Mouse (Mus musculus): ENCODE data around the gene Acbd4. TPM values are rescaled to one million over a fixed set of nuclear protein-coding genes. Genes with fewer than 3 reads are reported as not detected.

The Acbd4 gene
- polyA plus RNA-seq, 1 experiment, result 19.4 TPM

DNA sequence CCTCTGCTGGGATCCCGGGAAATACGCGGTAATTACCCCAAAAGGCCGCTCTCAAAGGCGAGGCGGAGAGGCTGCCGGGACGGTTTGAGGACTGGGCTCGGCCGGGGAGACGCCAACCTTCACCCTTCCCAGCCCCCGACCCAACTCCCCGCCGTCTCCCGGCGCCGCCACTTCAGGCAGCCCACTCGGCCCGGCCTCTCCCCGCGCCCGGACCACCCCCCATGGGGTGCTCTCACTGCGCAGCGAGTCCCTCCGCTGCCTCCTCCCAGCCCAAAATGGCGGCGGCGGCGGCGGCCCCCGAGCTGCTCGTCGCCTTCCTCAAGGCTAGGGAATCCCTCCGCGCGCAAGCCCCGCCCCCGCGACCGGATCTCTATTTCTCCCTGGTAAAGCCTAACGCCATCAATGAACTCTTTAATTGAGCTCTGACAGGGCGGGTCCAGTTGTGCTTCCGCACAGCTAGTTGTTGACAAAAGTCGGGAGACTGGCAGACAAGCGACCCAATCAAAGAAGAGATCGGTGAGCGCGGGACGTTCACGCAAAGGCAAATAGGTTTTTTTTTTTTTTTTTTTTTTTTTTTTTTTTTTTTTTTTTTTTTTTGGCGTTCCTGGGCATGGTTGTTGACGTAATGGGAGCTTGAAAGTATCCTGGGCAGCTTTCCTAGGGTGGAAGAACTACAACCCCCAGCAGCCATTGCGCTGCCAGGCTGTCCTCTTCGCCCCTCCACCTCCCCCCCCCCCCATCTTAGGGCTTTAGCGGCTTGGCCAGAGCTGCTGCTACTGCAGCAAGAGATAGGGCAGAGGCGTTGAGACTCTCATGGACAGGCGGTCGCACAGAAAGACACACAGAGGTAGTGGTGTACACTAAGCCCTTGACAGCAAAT, 31.3 kb downstream of the Acbd4 start:
- H3K27ac ChIP-seq (ENCODE audit: insufficient read depth, low read length), result peak overlapping the region; percentile 62
- H3K4me3 ChIP-seq (ENCODE audit: low read depth, low read length), result peak overlapping the region; percentile 86
- no peak for TF ChIP-seq EP300 (IDR thresholded peaks at IDR 0.05; ENCODE audit: insufficient read depth, low read depth, low read length)
- peak; percentile 86 for TF ChIP-seq POLR2A (IDR thresholded peaks at IDR 0.05; ENCODE audit: insufficient read depth, low read length)
- no peaks in the 10 kb centered on the region for H3K27me3 ChIP-seq (ENCODE audit: control insufficient read depth, insufficient read depth, low read length, poor library complexity, severe bottlenecking)
- peak overlapping the region; percentile 98 for H3K9ac ChIP-seq (ENCODE audit: low read depth, poor library complexity, severe bottlenecking)
- peaks cover 3% of the 10 kb centered on the region for H3K4me1 ChIP-seq (ENCODE audit: control insufficient read depth, insufficient read depth, low read length)
- H3K9me3 ChIP-seq (replicated peaks; ENCODE audit: control insufficient read depth, insufficient read depth, low read length, poor library complexity, severe bottlenecking), result no peaks in the 10 kb centered on the region
- peaks cover 8% of the 10 kb centered on the region; the same call in 1 of the 2 replicates for H3K36me3 ChIP-seq (ENCODE audit: control insufficient read depth, insufficient read depth, low read length, poor library complexity, severe bottlenecking)

DNA sequence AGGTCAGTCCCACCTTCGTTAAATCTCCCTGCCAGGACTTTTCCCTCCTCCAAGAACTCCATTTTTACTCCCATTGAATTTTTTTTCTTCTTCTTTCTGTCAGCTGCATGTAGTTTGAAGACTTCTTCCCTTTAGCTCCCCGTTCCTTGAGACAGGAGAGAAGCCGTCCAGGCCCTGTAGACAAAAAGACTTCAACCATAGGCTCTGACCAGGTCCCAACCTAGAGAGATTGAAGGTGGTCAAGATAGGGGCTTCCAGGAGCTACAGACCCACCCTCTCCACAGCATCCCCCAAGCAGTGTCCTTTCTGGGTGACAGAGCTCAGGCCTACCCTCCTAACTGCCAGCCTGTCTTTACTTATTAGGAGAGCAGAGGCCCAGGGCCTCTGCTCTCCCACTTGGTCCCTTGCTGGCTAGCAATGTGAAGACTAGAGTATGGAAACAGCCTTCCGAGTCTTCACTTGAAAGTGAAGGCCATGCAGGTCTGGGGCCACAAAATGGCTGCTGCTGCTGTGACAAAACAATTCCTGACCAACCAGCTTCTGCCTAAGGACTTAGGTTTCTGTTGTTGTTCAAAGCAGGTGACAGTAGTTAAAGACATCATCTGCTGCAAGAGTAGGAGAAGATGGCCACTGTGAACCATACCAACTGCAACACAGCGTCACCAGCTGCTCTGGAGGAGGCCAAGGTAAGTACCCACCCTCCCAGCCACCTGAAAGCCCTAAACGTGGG, 32.1 kb downstream of the Acbd4 start:
- Histone ChIP-seq H3K9ac (ENCODE audit: low read depth, poor library complexity, severe bottlenecking) (peak overlapping the region; percentile 68), H3K27ac (ENCODE audit: insufficient read depth, low read length) (peak overlapping the region; percentile 38; the same call in 1 of the 2 replicates), H3K27me3 (ENCODE audit: control insufficient read depth, insufficient read depth, low read length, poor library complexity, severe bottlenecking) (no peaks in the 10 kb centered on the region)

DNA sequence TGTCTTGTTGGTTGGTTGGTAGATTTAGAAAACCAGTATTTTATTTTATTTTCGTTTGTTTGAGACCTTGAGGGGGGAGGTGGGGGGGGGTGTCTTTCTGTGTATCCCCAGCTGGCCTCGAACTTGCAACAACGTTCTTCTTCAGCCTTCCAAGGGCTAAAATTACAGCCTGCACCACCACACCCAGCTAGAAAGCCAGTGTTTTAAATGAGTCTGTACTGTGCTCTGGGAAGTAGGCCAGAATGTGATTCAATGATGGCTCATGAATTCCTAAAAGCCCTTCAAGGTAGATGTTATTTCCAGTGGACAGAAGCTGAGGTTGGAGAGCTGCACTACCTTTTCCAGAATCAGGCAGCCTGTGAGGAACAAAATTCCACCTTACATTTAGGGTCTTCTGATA, 32.7 kb downstream of the Acbd4 start:
- H3K9ac ChIP-seq (ENCODE audit: low read depth, poor library complexity, severe bottlenecking), result peak overlapping the region; percentile 68; the same call in 1 of the 2 replicates
- H3K27ac ChIP-seq (ENCODE audit: insufficient read depth, low read length), result no peak overlapping the region
- no peaks in the 10 kb centered on the region for H3K27me3 ChIP-seq (ENCODE audit: control insufficient read depth, insufficient read depth, low read length, poor library complexity, severe bottlenecking)

More for the DNA sequence above, 32.1 kb downstream of the Acbd4 start:
- H3K4me1 ChIP-seq (ENCODE audit: control insufficient read depth, insufficient read depth, low read length), result peaks cover 3% of the 10 kb centered on the region
- no peaks in the 10 kb centered on the region for H3K9me3 ChIP-seq (replicated peaks; ENCODE audit: control insufficient read depth, insufficient read depth, low read length, poor library complexity, severe bottlenecking)
- TF ChIP-seq POLR2A (IDR thresholded peaks at IDR 0.05; ENCODE audit: insufficient read depth, low read length) (no peak), CTCF (IDR thresholded peaks at IDR 0.05; ENCODE audit: low read depth, low read length) (no peak), EP300 (IDR thresholded peaks at IDR 0.05; ENCODE audit: insufficient read depth, low read depth, low read length) (no peak)
- peaks cover 8% of the 10 kb centered on the region; the same call in 1 of the 2 replicates for H3K36me3 ChIP-seq (ENCODE audit: control insufficient read depth, insufficient read depth, low read length, poor library complexity, severe bottlenecking)
- peak overlapping the region; percentile 67 for H3K4me3 ChIP-seq (ENCODE audit: low read depth, low read length)

DNA sequence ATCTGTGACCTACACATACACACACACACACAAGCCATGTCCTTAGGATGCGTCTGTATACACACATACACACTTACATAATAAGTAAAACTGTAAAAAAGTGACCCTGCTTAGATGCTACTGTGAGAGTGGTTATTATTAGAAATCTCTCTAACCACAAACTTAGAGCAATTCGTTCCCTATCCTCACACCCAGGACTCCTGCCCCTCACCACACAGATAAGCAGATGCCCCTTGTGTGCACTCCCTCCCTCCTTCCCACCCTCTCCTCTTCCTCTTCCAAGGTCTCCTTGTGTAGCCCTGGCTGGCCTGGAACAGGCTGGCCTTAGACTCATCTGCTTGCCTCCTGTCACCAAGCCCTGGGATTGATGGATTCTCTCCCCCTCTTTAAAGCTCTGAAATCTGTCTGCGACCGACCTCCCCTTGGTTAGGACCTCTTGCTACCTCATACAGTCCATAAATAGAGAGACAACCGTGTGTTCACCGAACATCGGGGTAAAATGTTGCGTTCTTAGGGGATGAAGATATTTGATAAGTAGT, 34.6 kb downstream of the Acbd4 start:
- H3K4me1 ChIP-seq (ENCODE audit: control insufficient read depth, insufficient read depth, low read length), result peaks cover 6% of the 10 kb centered on the region
- H3K36me3 ChIP-seq (ENCODE audit: control insufficient read depth, insufficient read depth, low read length, poor library complexity, severe bottlenecking), result no peaks in the 10 kb centered on the region; the same call in 1 of the 2 replicates
- no peak overlapping the region for H3K4me3 ChIP-seq (ENCODE audit: low read depth, low read length)
- TF ChIP-seq POLR2A (IDR thresholded peaks at IDR 0.05; ENCODE audit: insufficient read depth, low read length) (no peak), EP300 (IDR thresholded peaks at IDR 0.05; ENCODE audit: insufficient read depth, low read depth, low read length) (no peak), CTCF (IDR thresholded peaks at IDR 0.05; ENCODE audit: low read depth, low read length) (no peak)
- H3K27me3 ChIP-seq (ENCODE audit: control insufficient read depth, insufficient read depth, low read length, poor library complexity, severe bottlenecking), result no peaks in the 10 kb centered on the region
- no peaks in the 10 kb centered on the region for H3K9me3 ChIP-seq (replicated peaks; ENCODE audit: control insufficient read depth, insufficient read depth, low read length, poor library complexity, severe bottlenecking)
- no peak overlapping the region for H3K27ac ChIP-seq (ENCODE audit: insufficient read depth, low read length)
- H3K9ac ChIP-seq (ENCODE audit: low read depth, poor library complexity, severe bottlenecking), result no peak overlapping the region

More for the DNA sequence above, 32.7 kb downstream of the Acbd4 start:
- peaks cover 3% of the 10 kb centered on the region for H3K4me1 ChIP-seq (ENCODE audit: control insufficient read depth, insufficient read depth, low read length)
- peaks cover 8% of the 10 kb centered on the region; the same call in 1 of the 2 replicates for H3K36me3 ChIP-seq (ENCODE audit: control insufficient read depth, insufficient read depth, low read length, poor library complexity, severe bottlenecking)
- no peak overlapping the region for H3K4me3 ChIP-seq (ENCODE audit: low read depth, low read length)
- TF ChIP-seq CTCF (IDR thresholded peaks at IDR 0.05; ENCODE audit: low read depth, low read length) (no peak), EP300 (IDR thresholded peaks at IDR 0.05; ENCODE audit: insufficient read depth, low read depth, low read length) (no peak), POLR2A (IDR thresholded peaks at IDR 0.05; ENCODE audit: insufficient read depth, low read length) (no peak)
- no peaks in the 10 kb centered on the region for H3K9me3 ChIP-seq (replicated peaks; ENCODE audit: control insufficient read depth, insufficient read depth, low read length, poor library complexity, severe bottlenecking)

DNA sequence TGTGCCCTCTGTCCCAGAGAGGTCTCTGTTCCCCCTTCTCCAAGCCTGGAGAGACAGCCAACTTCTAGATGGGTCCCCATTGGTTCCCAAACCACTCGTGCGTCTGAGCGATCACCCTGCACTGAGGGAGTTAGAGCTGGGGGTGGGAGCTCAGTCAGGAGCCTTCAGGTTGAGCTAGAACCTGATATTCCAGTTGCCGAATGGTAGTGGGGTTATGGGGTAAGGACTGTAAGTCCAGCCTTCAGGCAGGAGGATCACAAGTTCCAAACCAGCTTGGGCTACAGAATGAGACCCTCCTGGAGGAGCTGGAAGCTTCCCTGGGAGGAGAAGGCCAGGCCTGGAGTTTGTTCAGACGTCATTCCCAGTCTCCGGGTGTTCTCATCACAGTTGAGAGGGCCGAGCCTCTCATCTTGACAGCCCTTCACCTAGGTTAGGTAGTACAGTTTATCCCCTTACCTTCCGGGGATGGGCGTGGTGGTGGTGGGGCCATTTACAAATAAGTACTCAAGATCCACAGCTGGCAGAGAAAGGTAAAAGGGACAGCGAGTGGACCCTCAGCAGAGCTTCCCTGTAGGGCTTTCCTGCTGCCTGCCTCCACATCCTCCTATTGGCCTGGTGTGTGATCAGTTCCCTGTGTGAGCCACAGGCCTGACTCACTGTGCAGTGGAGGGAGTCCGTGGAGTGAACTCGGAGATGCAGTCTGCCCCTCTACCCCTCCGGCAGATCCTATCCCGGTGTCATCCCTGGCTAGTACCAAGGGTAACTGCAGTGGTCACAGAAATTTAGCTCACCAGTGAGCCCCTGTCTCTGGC, 38.7 kb downstream of the Acbd4 start:
- H3K9ac ChIP-seq (ENCODE audit: low read depth, poor library complexity, severe bottlenecking), result peak overlapping the region; percentile 8; the same call in 1 of the 2 replicates

More for the DNA sequence above, 38.7 kb downstream of the Acbd4 start:
- peak overlapping the region; percentile 73 for H3K27ac ChIP-seq (ENCODE audit: insufficient read depth, low read length)
- no peaks in the 10 kb centered on the region for H3K9me3 ChIP-seq (replicated peaks; ENCODE audit: control insufficient read depth, insufficient read depth, low read length, poor library complexity, severe bottlenecking)
- H3K4me1 ChIP-seq (ENCODE audit: control insufficient read depth, insufficient read depth, low read length), result peaks cover 16% of the 10 kb centered on the region
- no peaks in the 10 kb centered on the region; the same call in 1 of the 2 replicates for H3K36me3 ChIP-seq (ENCODE audit: control insufficient read depth, insufficient read depth, low read length, poor library complexity, severe bottlenecking)
- TF ChIP-seq POLR2A (IDR thresholded peaks at IDR 0.05; ENCODE audit: insufficient read depth, low read length), result no peak
- TF ChIP-seq EP300 (IDR thresholded peaks at IDR 0.05; ENCODE audit: insufficient read depth, low read depth, low read length), result 0 out of 2 replicates have a peak, but pooled peaks have one; percentile 12
- no peak overlapping the region for H3K4me3 ChIP-seq (ENCODE audit: low read depth, low read length)
- no peaks in the 10 kb centered on the region for H3K27me3 ChIP-seq (ENCODE audit: control insufficient read depth, insufficient read depth, low read length, poor library complexity, severe bottlenecking)

All from ES-Bruce4 (cell line).